Mouse (Mus musculus): ENCODE measurements around the gene Eps15l1. TPM values are rescaled to one million over a fixed set of nuclear protein-coding genes. Genes with fewer than 3 reads are reported as not detected.
A peak's percentile ranks its signal among the peaks of the same experiment; 100 is the strongest.

Eps15l1 gene
- total and polyA plus RNA-seq, 3 experiments: 19.1 to 40.8 TPM; not detected in 1

DNA sequence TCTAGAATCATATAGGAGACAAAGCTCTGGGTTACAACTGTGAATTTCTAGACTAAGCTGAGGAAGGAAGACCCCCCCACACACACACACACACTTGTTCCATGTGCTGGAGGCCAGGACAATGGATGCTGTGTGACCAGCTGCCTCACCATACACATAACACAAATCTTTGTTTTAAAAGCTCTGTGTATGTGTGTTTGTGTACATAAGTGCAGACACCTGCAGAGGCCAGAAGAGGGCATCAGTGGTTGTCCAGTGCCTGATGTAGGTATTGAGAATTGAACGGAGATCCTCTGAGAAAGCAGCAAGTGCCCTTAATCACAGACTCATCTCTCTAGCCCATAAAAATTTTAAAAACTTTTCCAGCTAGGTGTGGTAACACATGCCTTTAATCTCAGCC lies 1.7 kb upstream of the Eps15l1 start:
- no peaks in the 10 kb centered on the region for H3K27me3 ChIP-seq (ENCODE audit: control insufficient read depth in 1 of 2, insufficient read depth in 2 of 2, low read length in 2 of 2)
- peak; percentile 62 for DNase-seq (ENCODE audit: low read depth, low spot score)
- H3K36me3 ChIP-seq (ENCODE audit: control insufficient read depth in 1 of 2, insufficient read depth in 2 of 2, low read length in 2 of 2): peaks cover 0 to 11% of the 10 kb centered on the region in 2 experiments; a peak in 2 of 4 replicates
- TF ChIP-seq ZC3H11A (IDR thresholded peaks at IDR 0.05; ENCODE audit: low read depth, low read length) (peak; percentile 16; the same call in 1 of the 2 replicates), CTCF (IDR thresholded peaks at IDR 0.05 in 2 of 3, conservative IDR thresholded peaks at IDR 0.05 in 1 of 3; ENCODE audit: control insufficient read depth in 1 of 3, insufficient read depth in 1 of 3, low read depth in 2 of 3, low read length in 3 of 3, poor library complexity in 1 of 3, severe bottlenecking in 1 of 3) (peak; percentile 40 to 57 (median 52)), SMC3 (IDR thresholded peaks at IDR 0.05; ENCODE audit: low read depth, low read length) (peak; percentile 63), BHLHE40 (IDR thresholded peaks at IDR 0.05; ENCODE audit: borderline replicate concordance, low read depth, low read length) (no peak), RAD21 (IDR thresholded peaks at IDR 0.05; ENCODE audit: low read depth, low read length) (peak; percentile 44)
- H3K9ac ChIP-seq (ENCODE audit: control insufficient read depth, low read depth, low read length, poor library complexity, severe bottlenecking): no peak overlapping the region
- H3K9me3 ChIP-seq (replicated peaks; ENCODE audit: insufficient read depth, low read length): no peaks in the 10 kb centered on the region
- peaks cover 4 to 19% of the 10 kb centered on the region in 2 experiments for H3K4me1 ChIP-seq (ENCODE audit: control insufficient read depth in 1 of 2, insufficient read depth in 2 of 2, low read length in 2 of 2)
- no peak overlapping the region for H3K27ac ChIP-seq (ENCODE audit: control insufficient read depth, low read depth, low read length)
- peaks cover 31% of the 10 kb centered on the region for H3K79me2 ChIP-seq (ENCODE audit: control insufficient read depth, insufficient read depth, low read length, poor library complexity)
- no peak overlapping the region for H3K4me3 ChIP-seq (ENCODE audit: control insufficient read depth in 1 of 2, insufficient read depth in 1 of 2, low read depth in 2 of 2, low read length in 2 of 2)

DNA sequence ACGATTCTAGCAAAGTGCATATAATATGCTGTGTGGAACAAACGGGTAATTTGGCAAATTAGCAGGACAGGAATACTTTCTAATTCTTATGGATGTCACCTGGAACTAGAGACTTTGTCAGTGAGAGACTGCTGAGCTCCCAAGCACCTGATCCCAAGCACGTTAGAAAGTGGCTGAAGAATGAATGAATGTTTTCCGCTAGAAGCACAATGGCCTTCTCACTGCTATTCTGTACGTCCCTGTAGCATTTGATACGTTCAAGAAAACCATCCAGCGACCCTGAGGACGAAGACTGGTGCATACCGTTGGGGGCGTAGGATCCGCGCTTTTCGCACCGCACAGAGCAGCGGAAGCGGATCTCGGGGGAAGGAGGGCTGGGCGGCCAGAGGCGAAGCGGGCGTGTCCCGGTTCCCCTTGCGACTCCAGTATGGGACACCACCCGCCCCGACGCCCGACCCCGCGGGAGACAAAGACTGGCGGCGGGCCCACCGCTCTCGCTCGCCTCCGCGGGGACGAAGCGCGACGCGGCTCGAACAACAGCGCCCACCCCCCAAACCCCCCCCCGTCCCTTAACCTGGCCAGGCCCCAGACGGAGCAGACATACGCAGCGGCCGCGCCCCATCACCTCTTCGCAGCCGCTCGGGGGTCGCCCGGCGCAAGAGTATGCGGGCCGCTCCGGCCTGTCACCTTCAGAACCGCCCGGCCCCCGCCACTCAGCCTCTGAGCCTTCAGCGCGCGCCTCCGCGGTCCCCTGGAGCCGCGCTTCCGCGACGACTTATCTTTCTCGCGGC lies 494 bp downstream of the Eps15l1 start:
- peaks cover 0 to 17% of the 10 kb centered on the region in 2 experiments; a peak in 2 of 4 replicates for H3K36me3 ChIP-seq (ENCODE audit: control insufficient read depth in 1 of 2, insufficient read depth in 2 of 2, low read length in 2 of 2)
- no peaks in the 10 kb centered on the region for H3K9me3 ChIP-seq (replicated peaks; ENCODE audit: insufficient read depth, low read length)
- H3K9ac ChIP-seq (ENCODE audit: control insufficient read depth, low read depth, low read length, poor library complexity, severe bottlenecking): peak overlapping the region; percentile 85
- peaks cover 53% of the 10 kb centered on the region for H3K79me2 ChIP-seq (ENCODE audit: control insufficient read depth, insufficient read depth, low read length, poor library complexity)
- peak; percentile 72 for DNase-seq (ENCODE audit: low read depth, low spot score)
- no peak for TF ChIP-seq GABPA (IDR thresholded peaks at IDR 0.05; ENCODE audit: low read depth, low read length)
- 0 out of 4 replicates have a peak, but pooled peaks of 1 of the 2 experiments have one; percentile 93 for TF ChIP-seq POLR2A (IDR thresholded peaks at IDR 0.05; ENCODE audit: control insufficient read depth in 1 of 2, insufficient read depth in 1 of 2, low read depth in 1 of 2, low read length in 2 of 2, poor library complexity in 1 of 2)
- peaks cover 5 to 27% of the 10 kb centered on the region in 2 experiments for H3K4me1 ChIP-seq (ENCODE audit: control insufficient read depth in 1 of 2, insufficient read depth in 2 of 2, low read length in 2 of 2)
- H3K27ac ChIP-seq (ENCODE audit: control insufficient read depth, low read depth, low read length): peak overlapping the region; percentile 57; the same call in 1 of the 2 replicates
- H3K4me3 ChIP-seq (ENCODE audit: control insufficient read depth in 1 of 2, insufficient read depth in 1 of 2, low read depth in 2 of 2, low read length in 2 of 2): peak overlapping the region; percentile 54 to 88
- no peaks in the 10 kb centered on the region for H3K27me3 ChIP-seq (ENCODE audit: control insufficient read depth in 1 of 2, insufficient read depth in 2 of 2, low read length in 2 of 2)

DNA sequence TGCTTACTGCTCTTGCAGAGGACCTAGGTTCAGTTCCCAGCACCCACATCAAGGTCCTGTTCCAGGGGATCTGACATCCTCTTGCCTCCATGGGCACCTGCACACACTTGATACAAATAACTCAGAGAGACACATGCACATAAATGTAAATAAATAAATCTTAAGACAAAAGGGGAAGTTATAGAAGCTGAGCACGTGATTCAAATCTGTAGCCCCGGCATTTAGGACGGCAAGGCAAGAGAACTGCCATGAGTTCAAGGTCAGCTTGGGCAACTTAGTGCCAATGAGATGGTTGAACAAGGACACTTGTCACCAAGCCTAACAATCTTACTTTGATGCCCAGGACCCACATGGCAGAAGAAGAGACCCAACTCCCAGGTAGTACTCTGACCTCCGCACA lies 3.2 kb downstream of the Eps15l1 start:
- H3K9ac ChIP-seq (ENCODE audit: control insufficient read depth, low read depth, low read length, poor library complexity, severe bottlenecking): no peak overlapping the region
- peak; percentile 33 for DNase-seq (ENCODE audit: low read depth, low spot score)
- no peak overlapping the region for H3K27ac ChIP-seq (ENCODE audit: control insufficient read depth, low read depth, low read length)
- H3K79me2 ChIP-seq (ENCODE audit: control insufficient read depth, insufficient read depth, low read length, poor library complexity): peaks cover 77% of the 10 kb centered on the region
- H3K4me3 ChIP-seq (ENCODE audit: control insufficient read depth in 1 of 2, insufficient read depth in 1 of 2, low read depth in 2 of 2, low read length in 2 of 2): no peak overlapping the region
- no peaks in the 10 kb centered on the region for H3K27me3 ChIP-seq (ENCODE audit: control insufficient read depth in 1 of 2, insufficient read depth in 2 of 2, low read length in 2 of 2)
- H3K9me3 ChIP-seq (replicated peaks; ENCODE audit: insufficient read depth, low read length): no peaks in the 10 kb centered on the region
- peaks cover 5 to 49% of the 10 kb centered on the region in 2 experiments for H3K4me1 ChIP-seq (ENCODE audit: control insufficient read depth in 1 of 2, insufficient read depth in 2 of 2, low read length in 2 of 2)
- TF ChIP-seq BHLHE40 (IDR thresholded peaks at IDR 0.05; ENCODE audit: borderline replicate concordance, low read depth, low read length): peak; percentile 71; the same call in 1 of the 2 replicates
- peak; percentile 60; the same call in 1 of the 2 replicates for TF ChIP-seq MAX (IDR thresholded peaks at IDR 0.05; ENCODE audit: low read length)
- TF ChIP-seq NELFE (IDR thresholded peaks at IDR 0.05; ENCODE audit: low read depth, low read length): no peak
- peak; percentile 49; the same call in 1 of the 2 replicates for TF ChIP-seq RCOR1 (IDR thresholded peaks at IDR 0.05; ENCODE audit: low read depth, low read length)
- no peak for TF ChIP-seq ZC3H11A (IDR thresholded peaks at IDR 0.05; ENCODE audit: low read depth, low read length)
- TF ChIP-seq MAFK (IDR thresholded peaks at IDR 0.05; ENCODE audit: borderline replicate concordance, low read depth, low read length): no peak
- TF ChIP-seq USF1 (IDR thresholded peaks at IDR 0.05; ENCODE audit: low read depth, low read length): peak; percentile 67
- H3K36me3 ChIP-seq (ENCODE audit: control insufficient read depth in 1 of 2, insufficient read depth in 2 of 2, low read length in 2 of 2): peaks cover 0 to 35% of the 10 kb centered on the region in 2 experiments; a peak in 2 of 4 replicates
